Mouse (Mus musculus) midbrain, embryonic 12.5 days (tissue): Measurements from ENCODE around the gene Ankrd28. TPM values are rescaled to one million over a fixed set of nuclear protein-coding genes. Genes with fewer than 3 reads are reported as not detected.
A peak's percentile ranks its signal among the peaks of the same experiment; 100 is the strongest.

Experiments used
- ATAC-seq: fragments of 200-750 bp; cut with Nextera tagmentation; 2 replicates; pipeline ENCODE4 v1.8.0; 2017; ENCODE audit warnings: low read depth, moderate TSS enrichment, moderate library complexity; ENCODE audit not compliant: low FRiP score
- H3K27ac ChIP-seq: fragments of 300-500 bp; sonication (generic); replicated peaks from 2 replicates; pipeline ENCODE4 v1.5.1; 2016; ENCODE audit warnings: mild to moderate bottlenecking
- H3K27me3 ChIP-seq: fragments of 300-500 bp; sonication (generic); 2 replicates; pipeline ENCODE4 v1.6.1; 2016; ENCODE audit warnings: mild to moderate bottlenecking
- H3K36me3 ChIP-seq: fragments of 300-500 bp; sonication (generic); 2 replicates; pipeline ENCODE4 v1.6.1; 2016
- H3K4me1 ChIP-seq: fragments of 300-500 bp; sonication (generic); 2 replicates; pipeline ENCODE4 v1.6.1; 2016
- H3K4me2 ChIP-seq: fragments of 300-500 bp; sonication (generic); replicated peaks from 2 replicates; pipeline ENCODE4 v1.6.1; 2016; ENCODE audit warnings: mild to moderate bottlenecking, moderate library complexity
- H3K4me3 ChIP-seq: fragments of 300-500 bp; sonication (generic); 2 replicates; pipeline ENCODE4 v1.5.1; 2016; ENCODE audit warnings: mild to moderate bottlenecking
- H3K9ac ChIP-seq: fragments of 300-500 bp; sonication (generic); replicated peaks from 2 replicates; pipeline ENCODE4 v1.6.1; 2016; ENCODE audit warnings: mild to moderate bottlenecking, moderate library complexity
- H3K9me3 ChIP-seq: fragments of 300-500 bp; sonication (generic); 2 replicates; pipeline ENCODE4 v1.6.1; 2016; ENCODE audit warnings: mild to moderate bottlenecking
- WGBS: fragments of 180-500 bp; shearing (Covaris S2); methylation state at CpG from one replicate; pipeline ENCODE4 v1.1.7; 2016; 5-methylcytosine and 5-hydroxymethylcytosine counted together
- polyA plus RNA-seq: library from polyadenylated mRNA; unstranded; fragments of >200 nt; fragmentation: Nextera tagmentation; extraction: Ambion mirVana; gene quantifications from 2 replicates; pipeline ENCODE4 v1.2.1, GENCODE M21; 2016

Gene Ankrd28
- polyA plus RNA-seq, 1 experiment from 2014 or later = 13.5 TPM

- peaks cover 55% of the 10 kb centered on the region for H3K4me1 ChIP-seq
- H3K27me3 ChIP-seq = no peaks in the 10 kb centered on the region
- H3K4me2 ChIP-seq = peak overlapping the region; percentile 59
- H3K36me3 ChIP-seq = peaks cover 4% of the 10 kb centered on the region
- H3K4me3 ChIP-seq = peak overlapping the region; percentile 41
- H3K9me3 ChIP-seq = no peaks in the 10 kb centered on the region
- peak; percentile 88 for ATAC-seq
- 10% methylated on average over 44 of the region's 44 CpGs for WGBS
- H3K9ac ChIP-seq = peak overlapping the region; percentile 60
- H3K27ac ChIP-seq = peak overlapping the region; percentile 92
These were observed 168.5 kb downstream of the Ankrd28 start for GRCm38 (mm10) chr14:31661671-31662554.

- no peak for ATAC-seq
- Histone ChIP-seq H3K27ac (0 out of 2 replicates have a peak overlapping the region, but pooled peaks have one; percentile 92), H3K4me1 (peaks cover 55% of the 10 kb centered on the region), H3K36me3 (no peaks in the 10 kb centered on the region), H3K27me3 (no peaks in the 10 kb centered on the region), H3K9ac (no peak overlapping the region), H3K4me3 (no peak overlapping the region), H3K9me3 (no peaks in the 10 kb centered on the region), H3K4me2 (no peak overlapping the region)
- WGBS = 74% methylated on average over 7 of the region's 7 CpGs
These were observed 169.9 kb downstream of the Ankrd28 start for GRCm38 (mm10) chr14:31660312-31661093.

DNA sequence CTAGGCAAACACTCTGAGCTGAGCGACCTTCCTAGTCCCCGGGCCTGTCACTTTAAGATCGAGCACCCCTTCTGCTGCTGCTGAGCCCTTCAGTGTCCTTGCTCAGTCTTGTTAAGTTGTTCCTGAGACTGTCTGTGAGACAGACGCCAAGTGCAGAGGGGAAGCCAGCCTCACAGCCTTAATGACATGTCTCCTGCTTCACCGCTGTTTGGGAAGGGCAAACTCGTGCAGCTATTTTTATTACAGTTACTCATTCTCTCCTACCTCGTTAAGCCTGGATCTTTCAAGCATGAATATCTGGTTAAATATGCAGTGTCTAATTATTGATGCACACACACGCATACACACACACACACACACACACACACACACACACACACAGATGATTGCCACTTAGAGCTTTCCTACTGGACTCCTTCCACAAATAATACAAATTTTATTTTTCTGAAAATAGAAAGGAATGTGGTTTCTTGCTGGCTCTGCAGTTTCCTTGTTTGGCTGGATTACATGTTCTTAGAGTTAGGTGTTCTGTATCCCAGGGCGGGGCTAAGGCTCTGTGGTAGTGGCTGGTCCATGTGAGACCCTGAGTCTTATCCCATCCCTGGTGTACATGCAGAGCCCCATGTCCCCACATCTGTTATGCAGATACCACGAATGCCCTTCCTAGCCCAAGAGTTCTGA is 170.8 kb downstream of the Ankrd28 start:
- H3K4me3 ChIP-seq = no peak overlapping the region
- H3K4me1 ChIP-seq = peaks cover 48% of the 10 kb centered on the region
- H3K4me2 ChIP-seq = no peak overlapping the region
- no peak overlapping the region for H3K9ac ChIP-seq
- no peak for ATAC-seq
- WGBS = 79% methylated on average over 10 of the region's 10 CpGs
- H3K9me3 ChIP-seq = no peaks in the 10 kb centered on the region
- H3K36me3 ChIP-seq = no peaks in the 10 kb centered on the region
- H3K27me3 ChIP-seq = no peaks in the 10 kb centered on the region
- no peak overlapping the region for H3K27ac ChIP-seq

GRCm38 (mm10) chr14:31658126-31658680 is 172.2 kb downstream of the Ankrd28 start:
- Histone ChIP-seq H3K9ac (no peak overlapping the region), H3K27me3 (no peaks in the 10 kb centered on the region), H3K36me3 (no peaks in the 10 kb centered on the region), H3K4me3 (no peak overlapping the region), H3K9me3 (no peaks in the 10 kb centered on the region), H3K4me1 (peaks cover 36% of the 10 kb centered on the region), H3K27ac (no peak overlapping the region), H3K4me2 (no peak overlapping the region)
- ATAC-seq = no peak
- WGBS = 94% methylated on average over 8 of the region's 8 CpGs

- Histone ChIP-seq H3K4me1 (peaks cover 24% of the 10 kb centered on the region), H3K9ac (no peak overlapping the region), H3K4me3 (no peak overlapping the region), H3K36me3 (no peaks in the 10 kb centered on the region), H3K4me2 (no peak overlapping the region), H3K27ac (no peak overlapping the region), H3K27me3 (no peaks in the 10 kb centered on the region), H3K9me3 (no peaks in the 10 kb centered on the region)
- WGBS = 49% methylated on average over 5 of the region's 5 CpGs
- ATAC-seq = peak; percentile 53; the same call in 1 of the 2 replicates
These were observed 173.4 kb downstream of the Ankrd28 start for GRCm38 (mm10) chr14:31656857-31657645.

DNA sequence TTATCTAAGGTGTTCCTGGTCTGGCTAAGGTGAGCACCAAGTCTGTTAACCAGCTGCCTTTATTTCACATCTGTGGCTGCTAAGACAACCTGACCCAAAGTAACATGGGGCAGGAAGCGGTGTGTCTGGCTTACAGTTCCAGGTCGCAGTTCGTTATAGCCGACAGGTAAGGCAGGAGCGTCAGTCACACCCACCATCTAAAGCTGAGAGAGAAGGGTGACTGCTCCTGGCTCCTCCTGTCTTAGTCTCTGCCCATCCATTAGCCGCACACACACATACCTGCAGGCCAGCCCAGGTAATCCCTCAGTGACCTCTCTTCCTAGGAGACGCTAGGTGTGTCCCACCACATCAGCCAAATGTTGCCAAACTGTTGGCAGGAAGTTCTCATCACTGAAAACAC is 174.1 kb downstream of the Ankrd28 start:
- no peak overlapping the region for H3K27ac ChIP-seq
- H3K27me3 ChIP-seq = no peaks in the 10 kb centered on the region
- H3K4me1 ChIP-seq = peaks cover 21% of the 10 kb centered on the region; the same call in 1 of the 2 replicates
- WGBS = 77% methylated on average over 7 of the region's 7 CpGs
- H3K36me3 ChIP-seq = no peaks in the 10 kb centered on the region
- H3K4me3 ChIP-seq = no peak overlapping the region
- no peak overlapping the region for H3K4me2 ChIP-seq
- no peak for ATAC-seq
- H3K9ac ChIP-seq = no peak overlapping the region
- H3K9me3 ChIP-seq = no peaks in the 10 kb centered on the region

- Histone ChIP-seq H3K9me3 (peaks cover 1% of the 10 kb centered on the region; the same call in 1 of the 2 replicates), H3K27ac (no peak overlapping the region), H3K4me2 (no peak overlapping the region), H3K36me3 (no peaks in the 10 kb centered on the region), H3K9ac (no peak overlapping the region), H3K4me3 (no peak overlapping the region), H3K4me1 (peaks cover 14% of the 10 kb centered on the region; the same call in 1 of the 2 replicates), H3K27me3 (no peaks in the 10 kb centered on the region)
- 72% methylated on average over 14 of the region's 14 CpGs for WGBS
- no peak for ATAC-seq
These were observed 175.0 kb downstream of the Ankrd28 start for GRCm38 (mm10) chr14:31655406-31655805.

GRCm38 (mm10) chr14:31654816-31655215 is 175.6 kb downstream of the Ankrd28 start:
- Histone ChIP-seq H3K4me1 (peaks cover 10% of the 10 kb centered on the region; the same call in 1 of the 2 replicates), H3K36me3 (no peaks in the 10 kb centered on the region), H3K4me3 (no peak overlapping the region), H3K4me2 (no peak overlapping the region), H3K27me3 (no peaks in the 10 kb centered on the region), H3K27ac (no peak overlapping the region), H3K9me3 (peaks cover 3% of the 10 kb centered on the region; the same call in 1 of the 2 replicates), H3K9ac (no peak overlapping the region)
- 83% methylated on average over 5 of the region's 5 CpGs for WGBS
- ATAC-seq = no peak

DNA sequence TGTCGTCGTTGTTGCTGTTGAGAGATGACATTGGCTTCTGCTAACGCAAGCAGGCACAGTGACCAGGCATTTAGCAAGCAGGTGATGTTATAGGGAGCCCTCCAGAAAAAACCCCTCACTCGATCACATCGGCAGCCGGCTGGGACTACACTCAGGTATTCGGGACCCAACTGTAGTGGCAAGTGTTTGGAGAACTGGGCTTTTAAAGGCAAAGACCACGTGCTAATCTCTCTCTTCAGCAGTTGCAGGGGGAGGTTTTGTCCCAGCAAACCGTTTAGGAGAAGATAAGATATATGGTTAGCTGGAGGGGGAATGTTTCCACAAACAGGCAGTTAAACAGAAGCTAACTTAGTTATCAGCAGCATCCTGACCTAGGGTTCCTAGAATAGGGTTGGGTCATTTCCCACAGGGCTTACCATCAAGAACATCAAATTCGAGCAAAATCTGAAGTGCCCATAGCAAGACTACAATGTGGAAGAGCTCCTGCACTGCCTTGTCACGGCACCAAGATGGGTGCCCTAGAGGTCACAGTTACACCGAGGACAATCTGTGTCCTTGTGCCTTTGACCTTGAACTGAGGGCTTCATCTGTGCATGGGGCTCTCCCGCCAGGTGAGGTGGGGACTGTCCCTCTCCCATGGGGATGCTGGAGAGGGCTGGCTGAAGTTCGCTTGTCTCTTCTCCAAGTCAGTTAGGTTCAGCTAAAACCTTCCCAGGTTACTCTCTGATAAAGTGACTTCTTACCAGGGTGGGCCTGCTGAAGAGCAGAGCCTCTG is 177.2 kb downstream of the Ankrd28 start:
- 85% methylated on average over 14 of the region's 14 CpGs for WGBS
- ATAC-seq = no peak
- Histone ChIP-seq H3K36me3 (no peaks in the 10 kb centered on the region), H3K9ac (no peak overlapping the region), H3K27ac (no peak overlapping the region), H3K4me3 (no peak overlapping the region), H3K4me1 (0 out of 2 replicates have a peak, but pooled peaks cover 4% of the 10 kb centered on the region), H3K27me3 (no peaks in the 10 kb centered on the region), H3K4me2 (no peak overlapping the region), H3K9me3 (peaks cover 3% of the 10 kb centered on the region; the same call in 1 of the 2 replicates)

DNA sequence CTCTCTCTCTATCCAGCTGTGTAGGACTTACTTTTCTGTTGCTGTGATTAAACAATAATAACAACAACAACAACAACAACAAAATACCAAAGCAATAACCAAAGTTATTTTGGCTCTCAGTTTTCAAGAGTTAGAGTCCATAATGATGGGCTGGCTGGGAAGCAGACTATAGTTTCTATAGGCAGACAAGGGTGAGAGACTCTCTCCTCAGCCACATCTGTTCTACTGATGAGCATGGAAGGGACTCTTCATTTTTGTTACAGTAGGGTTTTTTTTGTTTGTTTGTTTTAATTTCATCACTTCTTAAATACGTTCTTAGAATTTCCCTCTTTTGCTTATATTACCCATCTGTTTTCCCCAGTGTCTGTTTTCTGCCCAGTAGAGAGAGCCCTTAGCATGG is 177.8 kb downstream of the Ankrd28 start:
- ATAC-seq = no peak
- 100% methylated on average over 1 of the region's 1 CpGs for WGBS

More for the DNA sequence above, 177.8 kb downstream of the Ankrd28 start:
- peaks cover 3% of the 10 kb centered on the region; the same call in 1 of the 2 replicates for H3K9me3 ChIP-seq
- H3K9ac ChIP-seq = no peak overlapping the region
- H3K4me3 ChIP-seq = no peak overlapping the region
- H3K4me2 ChIP-seq = no peak overlapping the region
- H3K36me3 ChIP-seq = no peaks in the 10 kb centered on the region
- no peak overlapping the region for H3K27ac ChIP-seq
- no peaks in the 10 kb centered on the region for H3K27me3 ChIP-seq
- 0 out of 2 replicates have a peak, but pooled peaks cover 4% of the 10 kb centered on the region for H3K4me1 ChIP-seq
